17 mouse cellular contexts compared by ENCODE assay signal in genomic region chr6:104470706-104471105, GRCm38 (mm10).
"Had no signal": no experiment of that assay in that cellular context is flagged by ENCODE, and none has a peak within 500 bp of the region (broad histone marks: within the 10 kb centered on the region; RNA-seq: fewer than 3 reads in every experiment).

No protein-coding gene starts in this region.

- ATAC-seq: liver, embryonic 12.5 days; liver, postnatal 0 days; lung, postnatal 0 days; midbrain, embryonic 13.5 days; midbrain, embryonic 15.5 days; midbrain, embryonic 16.5 days had no signal

- DNase-seq: left cerebral cortex, postnatal 4 days; liver; liver, embryonic 13.5 days; liver, postnatal 0 days; lung, adult 18-20 months; lung, adult 2 months; lung, embryonic 14.5 days; lung, postnatal 10 days; lung, postnatal 14 days; lung, postnatal 36 days; lung, postnatal 4 days; midbrain, embryonic 14.5 days had no signal
